Comparison of ENCODE assay signal across 8 mouse cellular contexts in genomic region chr12:4906951-4907906, GRCm38 (mm10). TPM values are rescaled to one million over a fixed set of nuclear protein-coding genes. Genes with fewer than 3 reads are reported as not detected.
DNase-seq lines count a peak whose midpoint lies in the region; ATAC-seq and TF ChIP-seq lines count a peak whose summit lies in the region.

Gene Ubxn2a (minus strand): TSS chr12:4907705.

- under 1% methylated on average over 123 of the region's 125 CpGs for WGBS in heart, embryonic 12.5 days
- under 1% methylated on average over 104 of the region's 125 CpGs for WGBS in kidney, postnatal 0 days
- WGBS in liver, embryonic 11.5 days: under 1% methylated on average over 123 of the region's 125 CpGs
- WGBS in stomach, embryonic 15.5 days: under 1% methylated on average over 122 of the region's 125 CpGs

- no peaks in the 10 kb centered on the region for H3K27me3 ChIP-seq in heart, embryonic 12.5 days (replicated peaks)
- H3K27me3 ChIP-seq in kidney, postnatal 0 days (ENCODE audit: insufficient read depth, low read length): no peaks in the 10 kb centered on the region
- H3K27me3 ChIP-seq in liver, embryonic 11.5 days (replicated peaks; ENCODE audit: control insufficient read depth, insufficient read depth, low read length): no peaks in the 10 kb centered on the region
- no peaks in the 10 kb centered on the region for H3K27me3 ChIP-seq in stomach, embryonic 15.5 days (replicated peaks)

- H3K4me1 ChIP-seq in heart, embryonic 12.5 days (replicated peaks): no peaks in the 10 kb centered on the region
- H3K4me1 ChIP-seq in kidney, postnatal 0 days (replicated peaks; ENCODE audit: insufficient read depth, low read length): no peaks in the 10 kb centered on the region
- no peaks in the 10 kb centered on the region for H3K4me1 ChIP-seq in liver, embryonic 11.5 days (replicated peaks; ENCODE audit: control insufficient read depth, insufficient read depth, low read length)
- no peaks in the 10 kb centered on the region for H3K4me1 ChIP-seq in stomach, embryonic 15.5 days

- peak within 1 kb of the TSS; percentile 82 for H3K4me3 ChIP-seq in heart, embryonic 12.5 days
- peak within 1 kb of the TSS; percentile 61 for H3K4me3 ChIP-seq in kidney, postnatal 0 days (replicated peaks; ENCODE audit: low read depth, low read length)
- H3K4me3 ChIP-seq in liver, embryonic 11.5 days (ENCODE audit: low read depth, low read length): peak within 1 kb of the TSS; percentile 84
- peak within 1 kb of the TSS; percentile 80 for H3K4me3 ChIP-seq in stomach, embryonic 15.5 days (replicated peaks)

- peak; percentile 83 for ATAC-seq in erythroid progenitor cell, adult 5-6 weeks (replicated peaks; ENCODE audit: low FRiP score, poor library complexity, severe bottlenecking)
- peak; percentile 95 for ATAC-seq in heart, embryonic 12.5 days (ENCODE audit: insufficient number of reproducible peaks, low FRiP score)
- peak; percentile 96 for ATAC-seq in kidney, postnatal 0 days (replicated peaks; ENCODE audit: low FRiP score, low read depth)
- ATAC-seq in liver, embryonic 11.5 days (replicated peaks; ENCODE audit: low FRiP score): peak; percentile 93
- ATAC-seq in stomach, embryonic 15.5 days (ENCODE audit: insufficient read depth, low FRiP score, low read depth): peak; percentile 97

- 0 out of 2 replicates have a peak, but pooled peaks cover 2% of the 10 kb centered on the region for H3K36me3 ChIP-seq in heart, embryonic 12.5 days
- no peaks in the 10 kb centered on the region for H3K36me3 ChIP-seq in kidney, postnatal 0 days (ENCODE audit: insufficient read depth, low read length)
- H3K36me3 ChIP-seq in liver, embryonic 11.5 days (ENCODE audit: control insufficient read depth, insufficient read depth, low read length): no peaks in the 10 kb centered on the region
- no peaks in the 10 kb centered on the region for H3K36me3 ChIP-seq in stomach, embryonic 15.5 days

- peak within 1 kb of the TSS; percentile 87 for H3K27ac ChIP-seq in heart, embryonic 12.5 days (ENCODE audit: poor library complexity, severe bottlenecking)
- H3K27ac ChIP-seq in kidney, postnatal 0 days: peak within 1 kb of the TSS; percentile 72
- peak within 1 kb of the TSS; percentile 98 for H3K27ac ChIP-seq in liver, embryonic 11.5 days (ENCODE audit: low read depth, low read length)
- H3K27ac ChIP-seq in stomach, embryonic 15.5 days: peak within 1 kb of the TSS; percentile 86

- peak within 1 kb of the TSS; percentile 86 for H3K4me2 ChIP-seq in heart, embryonic 12.5 days
- peak within 1 kb of the TSS; percentile 63 for H3K4me2 ChIP-seq in kidney, postnatal 0 days (ENCODE audit: low read length)
- H3K4me2 ChIP-seq in liver, embryonic 11.5 days: peak within 1 kb of the TSS; percentile 73
- peak within 1 kb of the TSS; percentile 88 for H3K4me2 ChIP-seq in stomach, embryonic 15.5 days

- H3K9ac ChIP-seq in heart, embryonic 12.5 days: peak within 1 kb of the TSS; percentile 87
- H3K9ac ChIP-seq in kidney, postnatal 0 days (ENCODE audit: low read depth, low read length): peak within 1 kb of the TSS; percentile 77
- peak within 1 kb of the TSS; percentile 95 for H3K9ac ChIP-seq in liver, embryonic 11.5 days (ENCODE audit: low read depth, low read length)
- H3K9ac ChIP-seq in stomach, embryonic 15.5 days: peak within 1 kb of the TSS; percentile 74

- no peak for TF ChIP-seq CTCF in kidney, postnatal 0 days (IDR thresholded peaks at IDR 0.05; ENCODE audit: low read depth)

- H3K9me3 ChIP-seq in heart, embryonic 12.5 days (replicated peaks): no peaks in the 10 kb centered on the region
- H3K9me3 ChIP-seq in kidney, postnatal 0 days (replicated peaks; ENCODE audit: low read length): no peaks in the 10 kb centered on the region
- H3K9me3 ChIP-seq in liver, embryonic 11.5 days (ENCODE audit: control insufficient read depth, low read length): no peaks in the 10 kb centered on the region
- no peaks in the 10 kb centered on the region for H3K9me3 ChIP-seq in stomach, embryonic 15.5 days

- DNase-seq in CD4-positive helper T cell, adult 2 months (ENCODE audit: low read depth, low spot score): peak; percentile 97
- DNase-seq in brain, embryonic 18.5 days (ENCODE audit: low read depth, low spot score): peak; percentile 80
- peak; percentile 95 for DNase-seq in kidney, postnatal 0 days (ENCODE audit: low spot score)
- DNase-seq in liver, embryonic 11.5 days (ENCODE audit: low spot score): peak; percentile 94
- DNase-seq in natural killer cell, adult 2 months (ENCODE audit: low spot score in 2 of 2): peak; percentile 88 to 92

RNA-seq across cellular contexts. Expression of gene Ubxn2a, which starts in this region (rescaled TPM):
- 31.4 and 36.4 TPM in 2 replicates for total RNA-seq in erythroid progenitor cell, adult 5-6 weeks (2015; ENCODE audit: low replicate concordance)
- total RNA-seq in erythroid progenitor cell, adult 5-6 weeks (2017; ENCODE audit: low replicate concordance): 44.9 and 72.6 TPM in 2 replicates
- 36.0 and 38.2 TPM in 2 replicates for polyA plus RNA-seq in heart, embryonic 12.5 days (2016; fragmentation: Nextera tagmentation; extraction: Ambion mirVana)
- 30.2 and 34.9 TPM in 2 replicates for polyA plus RNA-seq in kidney, postnatal 0 days (2015; fragmentation: Nextera tagmentation; extraction: Ambion mirVana)
- polyA plus RNA-seq in liver, embryonic 11.5 days (2014; fragmentation: Nextera tagmentation; extraction: Ambion mirVana): 50.9 and 57.3 TPM in 2 replicates
- polyA plus RNA-seq in stomach, embryonic 15.5 days (2015; fragmentation: Nextera tagmentation; extraction: Ambion mirVana): 31.6 and 32.3 TPM in 2 replicates

Comparison
In these comparisons a context has a peak if more than half of its experiments do, and no peak if none do; other contexts are left out.
1. Peak in every context shown above with its lines: DNase-seq, ATAC-seq, H3K4me3 ChIP-seq and H3K27ac ChIP-seq.